Mouse (Mus musculus) layer of hippocampus, adult 9-11 months (tissue): Measurements from ENCODE around the gene Arpin.

Experiments used
- DNase-seq: peaks from one replicate; pipeline ENCODE4 v3.0.0; 2022

Arpin gene

DNA sequence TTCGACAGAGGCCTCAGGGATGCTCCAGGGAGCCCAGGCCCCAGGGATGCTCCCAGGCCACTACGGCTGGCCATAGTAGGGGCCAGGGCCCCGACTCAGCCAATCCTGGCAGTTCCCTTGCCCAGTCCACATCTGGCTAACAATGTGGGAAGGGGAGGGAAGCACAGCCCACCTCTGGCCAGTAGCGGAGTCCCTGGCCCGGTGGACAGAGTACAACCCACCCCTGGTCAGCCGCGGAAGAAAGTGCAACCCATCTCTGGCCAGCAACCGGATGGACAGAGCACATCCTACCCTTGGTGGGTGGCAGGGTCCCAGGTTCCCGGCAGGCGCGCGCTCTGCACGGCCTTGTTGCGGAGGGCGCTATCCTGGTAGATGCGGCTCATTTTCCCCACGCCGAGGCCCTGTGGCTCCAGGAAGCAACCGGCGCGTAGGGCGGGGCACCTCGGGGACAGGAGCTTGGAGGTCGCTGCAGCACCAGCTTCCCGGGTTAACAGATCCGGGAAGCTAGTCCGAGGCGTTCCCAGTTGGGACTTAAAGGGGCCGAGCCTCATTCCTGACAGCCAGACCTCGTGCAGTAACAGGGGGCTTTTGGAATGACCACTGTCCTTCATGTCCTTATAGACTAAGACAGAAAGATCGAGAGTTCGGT, at the start of gene Arpin:
TSS of gene Arpin (minus strand) at position 498 of the 649 bp plus-strand sequence.
- DNase-seq, result peak; percentile 47

DNA sequence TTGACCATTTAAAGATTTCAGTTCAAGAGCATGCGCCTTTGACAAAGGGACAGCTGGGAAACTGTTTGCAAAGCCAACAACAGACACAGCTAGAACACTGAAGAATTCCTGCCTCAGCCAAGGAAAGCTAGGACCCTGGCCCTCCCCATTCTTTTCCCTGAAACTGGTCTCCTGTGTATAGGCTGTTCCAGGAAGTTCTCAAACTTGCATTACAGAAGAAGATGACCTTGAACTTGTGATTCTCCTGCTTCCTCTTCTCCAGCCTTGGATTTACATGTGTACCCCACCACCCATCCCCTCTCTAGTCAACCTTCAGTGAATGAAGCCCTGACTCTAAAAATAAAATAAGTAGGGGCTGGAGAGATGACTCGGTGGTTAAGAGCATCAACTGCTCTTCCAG, 40.2 kb upstream of the Arpin start:
- no peak for DNase-seq

- no peak for DNase-seq
Observed at GRCm38 (mm10) chr7:79972195-79972594, 37.0 kb upstream of the Arpin start.

DNA sequence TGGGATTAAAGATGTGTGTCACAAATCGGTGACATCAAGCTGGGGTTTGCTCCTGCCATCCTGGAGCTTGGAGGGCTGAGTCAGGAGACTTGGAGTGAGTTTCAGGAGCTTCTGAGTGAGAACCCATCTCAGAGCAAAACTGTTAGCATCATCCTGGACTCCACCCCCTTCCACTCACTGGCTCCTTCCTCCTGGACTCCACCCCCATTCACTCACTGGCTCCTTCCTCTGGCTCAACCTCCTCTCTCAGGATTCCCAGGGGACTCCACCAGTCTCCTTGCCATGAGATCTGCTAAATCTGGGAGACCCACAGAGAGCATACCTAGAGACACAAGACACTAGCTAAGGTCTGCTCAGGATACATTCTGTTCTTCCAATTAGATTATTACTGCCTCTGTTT, 35.2 kb upstream of the Arpin start:
- DNase-seq, result no peak

DNA sequence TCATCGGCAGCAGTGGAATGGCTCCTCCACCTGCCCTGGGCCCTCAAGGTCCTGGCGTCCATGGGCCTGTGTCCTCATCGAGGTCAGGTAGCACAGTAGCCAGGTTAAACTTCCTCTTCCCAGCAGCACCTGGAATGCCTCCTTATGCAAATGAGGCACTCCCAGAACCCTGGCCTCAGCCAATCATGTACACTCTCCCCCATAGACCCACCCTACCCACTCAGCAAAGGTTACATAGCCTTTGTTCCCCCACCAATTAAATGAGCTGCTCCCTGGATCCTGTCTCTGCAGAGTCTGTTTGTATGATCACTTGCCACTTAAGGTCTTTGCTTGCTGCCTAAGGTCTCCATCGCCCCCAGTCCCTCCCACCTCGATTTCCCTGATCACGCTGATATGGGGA, 33.2 kb upstream of the Arpin start:
- no peak for DNase-seq

GRCm38 (mm10) chr7:79961600-79961999, 26.4 kb upstream of the Arpin start:
- no peak for DNase-seq

GRCm38 (mm10) chr7:79956131-79956530, 21.0 kb upstream of the Arpin start:
- no peak for DNase-seq

DNA sequence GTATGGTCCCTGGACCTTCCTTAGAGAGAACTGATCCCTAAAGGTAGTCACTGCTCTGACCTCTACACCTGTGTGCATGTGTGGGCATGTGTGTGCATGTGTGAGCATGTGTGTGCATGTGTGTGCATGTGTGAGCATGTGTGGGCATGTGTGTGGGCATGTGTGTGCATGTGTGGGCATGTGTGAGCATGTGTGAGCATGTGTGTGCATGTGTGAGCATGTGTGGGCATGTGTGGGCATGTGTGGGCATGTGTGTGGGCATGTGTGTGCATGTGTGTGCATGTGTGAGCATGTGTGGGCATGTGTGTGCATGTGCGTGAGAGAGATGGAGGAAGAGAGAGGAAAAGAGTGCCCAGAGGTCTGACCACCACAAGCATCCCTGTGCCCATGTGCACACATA, 19.7 kb upstream of the Arpin start:
- DNase-seq, result no peak

DNA sequence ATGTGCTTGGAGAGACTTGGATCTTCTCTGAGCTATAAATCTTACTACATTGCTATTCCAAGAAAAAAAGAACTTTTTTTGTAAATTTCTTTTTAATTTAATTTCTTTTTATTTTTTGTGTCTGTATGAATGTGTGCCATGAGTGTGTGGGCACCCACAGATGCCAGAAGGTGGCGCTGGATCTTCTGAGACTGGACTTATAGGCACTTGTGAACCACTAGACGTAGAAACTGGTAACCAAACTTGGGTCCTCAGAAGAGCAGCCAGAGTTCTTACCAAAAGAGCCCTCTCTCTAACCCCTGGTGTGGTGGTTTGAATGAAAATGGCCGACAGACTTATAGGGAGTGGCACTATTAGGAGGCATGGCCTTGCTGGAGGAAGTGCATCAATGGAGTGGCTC, 15.9 kb upstream of the Arpin start:
- no peak for DNase-seq

DNA sequence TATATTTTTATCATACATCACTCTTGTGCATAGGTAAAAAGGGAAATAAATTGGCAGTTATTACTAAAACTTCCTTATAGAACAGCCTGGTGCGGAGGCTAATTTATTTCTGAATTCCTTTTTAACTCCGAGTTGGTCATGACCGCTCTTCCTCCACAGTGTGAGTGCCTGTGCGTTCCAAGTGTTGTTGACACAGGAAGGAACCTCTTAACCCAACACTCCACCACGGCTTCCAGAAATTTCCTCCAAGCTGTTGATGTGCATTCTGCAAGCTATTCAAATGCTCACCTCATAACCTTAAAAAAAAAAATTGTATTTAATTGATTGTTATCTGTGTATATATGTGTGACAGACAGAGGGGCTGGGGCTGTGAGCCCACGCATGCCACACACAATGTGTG, 15.1 kb upstream of the Arpin start:
- no peak for DNase-seq

GRCm38 (mm10) chr7:79935511-79936205, 499 bp upstream of the Arpin start:
- DNase-seq, result no peak

- DNase-seq, result no peak
Observed at GRCm38 (mm10) chr7:79934461-79934860, 698 bp downstream of the Arpin start.

DNA sequence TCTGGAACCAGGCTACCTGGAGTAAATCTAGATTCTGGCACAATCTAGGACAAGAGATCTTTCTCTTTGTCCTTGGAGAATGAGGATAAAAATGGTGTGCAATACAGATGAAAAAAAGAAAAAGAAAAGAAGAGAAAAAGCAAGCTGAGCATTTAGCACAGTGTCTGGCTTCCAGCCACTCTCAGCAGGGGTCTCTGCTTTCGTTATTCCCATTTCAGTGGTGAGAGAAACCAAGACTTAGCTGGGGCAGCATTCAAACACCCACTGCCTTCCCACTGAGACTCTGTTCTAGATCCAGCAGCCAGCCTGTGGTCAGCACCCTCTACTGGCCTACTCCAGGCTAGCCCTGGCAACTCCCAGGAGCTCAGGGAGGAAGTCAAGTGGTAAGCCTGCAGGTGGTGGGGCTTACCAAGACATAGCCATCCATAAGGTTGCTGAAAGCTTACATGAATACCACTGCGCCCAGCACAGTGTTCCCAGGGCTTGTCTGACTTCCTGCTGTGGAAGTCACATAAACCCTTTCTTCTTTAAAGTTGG, 6.6 kb downstream of the Arpin start:
- DNase-seq, result no peak

- peak; percentile 83 for DNase-seq
Observed at GRCm38 (mm10) chr7:79920344-79920983, 14.7 kb downstream of the Arpin start, which contains the start of gene Ap3s2. Gene Ap3s2 (minus strand): TSS chr7:79920649.

DNA sequence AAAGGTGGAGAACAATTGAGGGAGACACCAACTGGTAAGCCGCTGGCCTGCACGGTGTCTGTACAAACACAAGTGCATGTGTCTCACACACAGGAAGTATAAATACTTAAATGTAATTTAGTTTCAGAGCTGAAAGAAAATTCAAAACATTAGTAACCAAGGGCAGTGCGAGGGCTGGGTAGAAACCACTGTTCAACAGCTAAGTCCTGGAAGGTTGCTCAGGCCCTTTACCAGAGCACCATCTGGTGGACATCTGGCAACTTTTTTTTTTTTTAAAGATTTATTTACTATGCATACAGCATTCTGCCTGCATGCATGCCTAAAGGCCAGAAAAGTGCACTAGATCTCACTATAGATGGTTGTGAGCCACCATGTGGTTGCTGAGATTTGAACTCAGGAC, 20.6 kb downstream of the Arpin start:
- DNase-seq, result no peak

DNA sequence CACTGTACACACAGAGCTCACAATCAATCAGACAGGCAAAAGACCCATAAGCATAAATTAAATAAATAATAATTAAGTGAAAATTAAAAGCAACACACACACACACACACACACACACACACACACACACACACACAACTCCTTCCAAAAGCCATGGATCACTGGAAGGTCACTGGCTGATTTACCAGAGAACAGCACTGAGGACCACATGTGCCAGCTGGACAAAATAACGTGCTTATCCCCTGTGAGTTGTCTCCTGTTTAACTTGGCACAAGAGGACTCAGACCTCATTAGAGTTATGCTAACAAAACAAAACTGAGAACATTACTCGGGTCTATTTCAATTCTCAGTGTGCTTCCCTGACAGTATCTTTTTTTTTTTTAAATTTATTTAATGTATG, 27.8 kb downstream of the Arpin start:
- no peak for DNase-seq

DNA sequence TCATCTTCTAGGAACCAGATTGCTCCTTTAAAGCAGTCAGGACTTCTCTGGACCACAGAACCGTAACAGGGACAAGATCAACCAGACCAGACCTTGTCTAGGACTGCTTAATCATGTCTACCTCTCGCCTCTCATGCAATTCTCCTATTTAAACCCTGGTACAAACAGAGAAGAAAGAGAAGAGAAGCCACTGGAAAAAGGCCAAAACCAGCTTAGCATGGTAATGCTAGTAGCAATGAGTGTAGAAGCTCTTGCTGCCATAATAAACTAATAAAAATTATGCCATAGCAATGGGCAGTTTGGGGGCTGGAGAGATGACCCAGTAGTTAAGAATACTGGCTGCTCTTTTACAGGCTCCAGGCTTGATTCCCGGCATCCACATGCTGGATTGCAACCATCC, 28.2 kb downstream of the Arpin start:
- DNase-seq, result no peak

GRCm38 (mm10) chr7:79905193-79905592, 30.0 kb downstream of the Arpin start:
- DNase-seq, result no peak

GRCm38 (mm10) chr7:79903160-79903792, 31.9 kb downstream of the Arpin start:
- no peak for DNase-seq

- DNase-seq, result no peak
Observed at GRCm38 (mm10) chr7:79900753-79901152, 34.4 kb downstream of the Arpin start.

DNA sequence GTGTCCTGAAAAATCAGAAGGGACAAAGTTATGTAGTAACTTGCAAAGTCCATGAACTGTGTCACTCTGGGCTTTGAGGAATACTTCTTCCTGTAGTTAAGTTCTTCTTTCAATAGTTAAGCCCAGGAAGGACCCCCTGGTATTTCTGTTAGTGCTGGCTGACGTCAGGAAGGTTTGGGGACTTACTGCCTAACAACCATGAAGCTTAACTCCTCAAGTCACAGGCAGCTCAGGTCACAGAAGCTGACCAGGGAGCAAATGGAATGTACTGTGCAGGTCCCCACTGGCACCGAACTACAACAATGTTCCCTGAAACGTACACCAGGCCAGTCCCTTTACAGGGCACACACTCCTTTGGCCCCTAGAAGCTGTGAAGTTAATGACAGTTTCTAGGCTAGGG, 39.9 kb downstream of the Arpin start:
- DNase-seq, result no peak

GRCm38 (mm10) chr7:79894790-79895189, 40.4 kb downstream of the Arpin start:
- DNase-seq, result no peak
